Mouse (Mus musculus): Measurements from ENCODE around the gene Atp6v0e. TPM values are rescaled to one million over a fixed set of nuclear protein-coding genes. Genes with fewer than 3 reads are reported as not detected.
A peak's percentile ranks its signal among the peaks of the same experiment; 100 is the strongest.

Atp6v0e gene
- polyA plus RNA-seq, 1 experiment from 2014 or later, result 112 TPM

- H3K4me2 ChIP-seq, result no peak overlapping the region
- no peaks in the 10 kb centered on the region for H3K27me3 ChIP-seq
- H3K36me3 ChIP-seq, result peaks cover 23% of the 10 kb centered on the region
- no peaks in the 10 kb centered on the region for H3K4me1 ChIP-seq (replicated peaks)
- no peak overlapping the region for H3K27ac ChIP-seq
- no peak overlapping the region for H3K4me3 ChIP-seq (replicated peaks)
- H3K9ac ChIP-seq (replicated peaks), result no peak overlapping the region
- WGBS, result 93% methylated on average over 4 of the region's 4 CpGs
- no peak for ATAC-seq (ENCODE audit: insufficient number of reproducible peaks, insufficient read depth, low FRiP score, low TSS enrichment, low read depth)
- H3K9me3 ChIP-seq, result no peaks in the 10 kb centered on the region
Measured at GRCm38 (mm10) chr17:26703671-26704070, 40.6 kb downstream of the Atp6v0e start.

- 81% methylated on average over 11 of the region's 11 CpGs for WGBS
- Histone ChIP-seq H3K9me3 (no peaks in the 10 kb centered on the region), H3K4me2 (no peak overlapping the region), H3K4me3 (replicated peaks) (no peak overlapping the region), H3K27ac (no peak overlapping the region), H3K36me3 (peaks cover 5% of the 10 kb centered on the region), H3K27me3 (peaks cover 12% of the 10 kb centered on the region), H3K9ac (replicated peaks) (no peak overlapping the region), H3K4me1 (replicated peaks) (no peaks in the 10 kb centered on the region)
- ATAC-seq (ENCODE audit: insufficient number of reproducible peaks, insufficient read depth, low FRiP score, low TSS enrichment, low read depth), result no peak
Measured at GRCm38 (mm10) chr17:26705463-26706359, 42.7 kb downstream of the Atp6v0e start.

- Histone ChIP-seq H3K36me3 (peaks cover 3% of the 10 kb centered on the region; the same call in 1 of the 2 replicates), H3K9ac (replicated peaks) (no peak overlapping the region), H3K27me3 (peaks cover 14% of the 10 kb centered on the region), H3K9me3 (no peaks in the 10 kb centered on the region), H3K4me1 (replicated peaks) (no peaks in the 10 kb centered on the region), H3K27ac (no peak overlapping the region), H3K4me3 (replicated peaks) (no peak overlapping the region), H3K4me2 (no peak overlapping the region)
- ATAC-seq (ENCODE audit: insufficient number of reproducible peaks, insufficient read depth, low FRiP score, low TSS enrichment, low read depth), result no peak
- WGBS, result 69% methylated on average over 7 of the region's 7 CpGs
Measured at GRCm38 (mm10) chr17:26707066-26707465, 44.0 kb downstream of the Atp6v0e start.

- Histone ChIP-seq H3K27me3 (peaks cover 14% of the 10 kb centered on the region), H3K36me3 (peaks cover 3% of the 10 kb centered on the region; the same call in 1 of the 2 replicates), H3K4me3 (replicated peaks) (no peak overlapping the region), H3K4me1 (replicated peaks) (no peaks in the 10 kb centered on the region), H3K9ac (replicated peaks) (no peak overlapping the region), H3K4me2 (no peak overlapping the region), H3K27ac (no peak overlapping the region), H3K9me3 (no peaks in the 10 kb centered on the region)
- ATAC-seq (ENCODE audit: insufficient number of reproducible peaks, insufficient read depth, low FRiP score, low TSS enrichment, low read depth), result no peak
Measured at GRCm38 (mm10) chr17:26708499-26708898, 45.5 kb downstream of the Atp6v0e start.

GRCm38 (mm10) chr17:26708993-26709590 lies 46.1 kb downstream of the Atp6v0e start:
- H3K4me2 ChIP-seq, result no peak overlapping the region
- H3K4me3 ChIP-seq (replicated peaks), result no peak overlapping the region
- WGBS, result 60% methylated on average over 9 of the region's 9 CpGs
- no peaks in the 10 kb centered on the region for H3K9me3 ChIP-seq
- peaks cover 3% of the 10 kb centered on the region; the same call in 1 of the 2 replicates for H3K36me3 ChIP-seq
- no peak for ATAC-seq (ENCODE audit: insufficient number of reproducible peaks, insufficient read depth, low FRiP score, low TSS enrichment, low read depth)
- no peak overlapping the region for H3K9ac ChIP-seq (replicated peaks)
- no peak overlapping the region for H3K27ac ChIP-seq
- H3K27me3 ChIP-seq, result peaks cover 14% of the 10 kb centered on the region
- H3K4me1 ChIP-seq (replicated peaks), result no peaks in the 10 kb centered on the region

- Histone ChIP-seq H3K4me2 (no peak overlapping the region), H3K4me1 (replicated peaks) (no peaks in the 10 kb centered on the region), H3K9me3 (no peaks in the 10 kb centered on the region), H3K36me3 (no peaks in the 10 kb centered on the region), H3K4me3 (replicated peaks) (no peak overlapping the region), H3K27ac (no peak overlapping the region), H3K9ac (replicated peaks) (no peak overlapping the region), H3K27me3 (peaks cover 14% of the 10 kb centered on the region)
- 72% methylated on average over 6 of the region's 6 CpGs for WGBS
- no peak for ATAC-seq (ENCODE audit: insufficient number of reproducible peaks, insufficient read depth, low FRiP score, low TSS enrichment, low read depth)
Measured at GRCm38 (mm10) chr17:26710049-26710448, 47.0 kb downstream of the Atp6v0e start.

GRCm38 (mm10) chr17:26715271-26715758 lies 52.3 kb downstream of the Atp6v0e start, which contains the start of gene Crebrf:
TSS of gene Crebrf (plus strand) at chr17:26715650.
- peak; percentile 75 for ATAC-seq (ENCODE audit: insufficient number of reproducible peaks, insufficient read depth, low FRiP score, low TSS enrichment, low read depth)
- Histone ChIP-seq H3K9ac (replicated peaks) (peak within 1 kb of the TSS; percentile 78), H3K4me2 (peak within 1 kb of the TSS; percentile 67), H3K4me3 (replicated peaks) (peak within 1 kb of the TSS; percentile 99), H3K27ac (peak within 1 kb of the TSS; percentile 84), H3K36me3 (no peaks in the 10 kb centered on the region), H3K27me3 (peaks cover 5% of the 10 kb centered on the region), H3K9me3 (no peaks in the 10 kb centered on the region), H3K4me1 (replicated peaks) (no peaks in the 10 kb centered on the region)
- WGBS, result under 1% methylated on average over 41 of the region's 41 CpGs

- ATAC-seq (ENCODE audit: insufficient number of reproducible peaks, insufficient read depth, low FRiP score, low TSS enrichment, low read depth), result peak; percentile 99
- Histone ChIP-seq H3K27ac (peak overlapping the region; percentile 84), H3K9ac (replicated peaks) (peak overlapping the region; percentile 78), H3K27me3 (no peaks in the 10 kb centered on the region), H3K4me1 (replicated peaks) (no peaks in the 10 kb centered on the region), H3K4me3 (replicated peaks) (peak overlapping the region; percentile 99), H3K4me2 (peak overlapping the region; percentile 67), H3K36me3 (no peaks in the 10 kb centered on the region), H3K9me3 (no peaks in the 10 kb centered on the region)
- WGBS, result under 1% methylated on average over 67 of the region's 75 CpGs
Measured at GRCm38 (mm10) chr17:26715916-26716717, 53.1 kb downstream of the Atp6v0e start.

GRCm38 (mm10) chr17:26717868-26718267 lies 54.8 kb downstream of the Atp6v0e start:
- H3K27ac ChIP-seq, result no peak overlapping the region

GRCm38 (mm10) chr17:26719405-26719804 lies 56.4 kb downstream of the Atp6v0e start:
- Histone ChIP-seq H3K9me3 (no peaks in the 10 kb centered on the region), H3K4me3 (replicated peaks) (no peak overlapping the region), H3K27ac (no peak overlapping the region), H3K27me3 (no peaks in the 10 kb centered on the region), H3K4me2 (no peak overlapping the region), H3K36me3 (no peaks in the 10 kb centered on the region), H3K9ac (replicated peaks) (no peak overlapping the region), H3K4me1 (replicated peaks) (no peaks in the 10 kb centered on the region)
- no peak for ATAC-seq (ENCODE audit: insufficient number of reproducible peaks, insufficient read depth, low FRiP score, low TSS enrichment, low read depth)

More at GRCm38 (mm10) chr17:26717868-26718267, 54.8 kb downstream of the Atp6v0e start:
- H3K4me2 ChIP-seq, result no peak overlapping the region
- H3K36me3 ChIP-seq, result no peaks in the 10 kb centered on the region
- H3K27me3 ChIP-seq, result no peaks in the 10 kb centered on the region
- no peaks in the 10 kb centered on the region for H3K4me1 ChIP-seq (replicated peaks)
- no peak for ATAC-seq (ENCODE audit: insufficient number of reproducible peaks, insufficient read depth, low FRiP score, low TSS enrichment, low read depth)
- no peak overlapping the region for H3K9ac ChIP-seq (replicated peaks)
- 58% methylated on average over 2 of the region's 2 CpGs for WGBS
- no peak overlapping the region for H3K4me3 ChIP-seq (replicated peaks)
- no peaks in the 10 kb centered on the region for H3K9me3 ChIP-seq

GRCm38 (mm10) chr17:26721802-26722201 lies 58.8 kb downstream of the Atp6v0e start:
- Histone ChIP-seq H3K27ac (no peak overlapping the region), H3K9me3 (no peaks in the 10 kb centered on the region), H3K27me3 (no peaks in the 10 kb centered on the region), H3K9ac (replicated peaks) (no peak overlapping the region), H3K4me2 (no peak overlapping the region), H3K4me3 (replicated peaks) (no peak overlapping the region), H3K36me3 (no peaks in the 10 kb centered on the region), H3K4me1 (replicated peaks) (no peaks in the 10 kb centered on the region)
- WGBS, result 84% methylated on average over 2 of the region's 2 CpGs
- no peak for ATAC-seq (ENCODE audit: insufficient number of reproducible peaks, insufficient read depth, low FRiP score, low TSS enrichment, low read depth)
